Mouse (Mus musculus) MEL (cell line): ENCODE measurements around the gene Ube2l6. TPM values are rescaled to one million over a fixed set of nuclear protein-coding genes. Genes with fewer than 3 reads are reported as not detected.

Source experiments
- DNase-seq: peaks from one replicate; pipeline ENCODE4 v3.0.0; 2011; ENCODE audit warnings: low read depth, low spot score
- H3K27ac ChIP-seq: 2 replicates; pipeline ENCODE4 v1.5.1; 2012; ENCODE audit warnings: low read depth, mild to moderate bottlenecking, control low read depth, low read length, moderate library complexity; ENCODE audit not compliant: control insufficient read depth
- H3K27me3 ChIP-seq, 2 experiments: fragments of 150-350 bp in 1 of 2; sonication (generic) in 1 of 2; 2 replicates each; pipeline ENCODE4 v1.6.1; 2012; ENCODE audit warnings: low read length in 2 of 2, mild to moderate bottlenecking in 2 of 2, improper control_type of control experiment in 1 of 2, moderate library complexity in 1 of 2; ENCODE audit not compliant: insufficient read depth in 2 of 2, control insufficient read depth in 1 of 2
- H3K36me3 ChIP-seq, 2 experiments: 2 replicates each; pipeline ENCODE4 v1.6.1; 2012 to 2014; ENCODE audit warnings: low read length in 2 of 2, improper control_type of control experiment in 1 of 2, inconsistent platforms in 1 of 2, mild to moderate bottlenecking in 1 of 2; ENCODE audit not compliant: insufficient read depth in 2 of 2, control insufficient read depth in 1 of 2
- H3K4me1 ChIP-seq, 2 experiments: fragments of 150-350 bp in 1 of 2; sonication (generic) in 1 of 2; 2 replicates each; pipeline ENCODE4 v1.6.1; 2012; ENCODE audit warnings: low read length in 2 of 2, improper control_type of control experiment in 1 of 2, mild to moderate bottlenecking in 1 of 2; ENCODE audit not compliant: insufficient read depth in 2 of 2, control insufficient read depth in 1 of 2
- H3K4me3 ChIP-seq, 2 experiments: fragments of 150-350 bp in 1 of 2; sonication (generic) in 1 of 2; 2 replicates each; pipeline ENCODE4 v1.5.1; 2012; ENCODE audit warnings: low read depth in 2 of 2, low read length in 2 of 2, mild to moderate bottlenecking in 2 of 2, moderate library complexity in 2 of 2, control low read depth in 1 of 2, improper control_type of control experiment in 1 of 2; ENCODE audit not compliant: control insufficient read depth in 1 of 2, insufficient read depth in 1 of 2
- H3K79me2 ChIP-seq: 2 replicates; pipeline ENCODE4 v1.6.1; 2012; ENCODE audit warnings: mild to moderate bottlenecking, low read length, moderate library complexity; ENCODE audit not compliant: control insufficient read depth, poor library complexity, insufficient read depth
- H3K9ac ChIP-seq: 2 replicates; pipeline ENCODE4 v1.6.1; 2012; ENCODE audit warnings: low read depth, mild to moderate bottlenecking, control low read depth, low read length, moderate library complexity; ENCODE audit not compliant: control insufficient read depth, poor library complexity, severe bottlenecking
- H3K9me3 ChIP-seq: fragments of 150-350 bp; sonication (generic); replicated peaks from 2 replicates; pipeline ENCODE4 v1.6.1; 2012; ENCODE audit warnings: mild to moderate bottlenecking, low read length, improper control_type of control experiment, moderate library complexity; ENCODE audit not compliant: insufficient read depth
- BHLHE40 ChIP-seq: IDR thresholded peaks from 2 replicates; pipeline ENCODE4 v1.6.1; 2012; ENCODE audit warnings: low read depth, mild to moderate bottlenecking, inconsistent platforms, low read length, improper control_type of control experiment, borderline replicate concordance
- CHD2 ChIP-seq: IDR thresholded peaks from 2 replicates; pipeline ENCODE4 v1.6.1; 2011; ENCODE audit warnings: low read length, improper control_type of control experiment
- E2F4 ChIP-seq: IDR thresholded peaks from 2 replicates; pipeline ENCODE4 v1.6.1; 2011; ENCODE audit warnings: low read depth, low read length, improper control_type of control experiment, borderline replicate concordance
- ELF1 ChIP-seq: IDR thresholded peaks from 2 replicates; pipeline ENCODE4 v1.6.1; 2014; ENCODE audit warnings: low read depth, mild to moderate bottlenecking, inconsistent platforms, low read length, improper control_type of control experiment, moderate library complexity
- EP300 ChIP-seq, 2 experiments: IDR thresholded peaks; 2 replicates each; pipeline ENCODE4 v1.6.1; 2011; ENCODE audit warnings: improper control_type of control experiment in 2 of 2, low read length in 2 of 2, low read depth in 1 of 2, mild to moderate bottlenecking in 1 of 2
- HCFC1 ChIP-seq: IDR thresholded peaks from 2 replicates; pipeline ENCODE4 v1.6.1; 2012; ENCODE audit warnings: low read depth, mild to moderate bottlenecking, inconsistent platforms, low read length, improper control_type of control experiment, moderate library complexity
- JUND ChIP-seq: IDR thresholded peaks from 2 replicates; pipeline ENCODE4 v1.6.1; 2011; ENCODE audit warnings: low read depth, mild to moderate bottlenecking, improper control_type of control experiment, low read length
- KAT2A ChIP-seq: conservative IDR thresholded peaks from 2 replicates; pipeline ENCODE4 v1.6.1; 2012; ENCODE audit warnings: low read depth, low read length, improper control_type of control experiment, inconsistent platforms
- MAFK ChIP-seq: IDR thresholded peaks from 2 replicates; pipeline ENCODE4 v1.6.1; 2011; ENCODE audit warnings: low read depth, mild to moderate bottlenecking, low read length, improper control_type of control experiment, borderline replicate concordance
- MAZ ChIP-seq: IDR thresholded peaks from 2 replicates; pipeline ENCODE4 v1.6.1; 2012; ENCODE audit warnings: low read depth, mild to moderate bottlenecking, inconsistent platforms, low read length, improper control_type of control experiment
- MXI1 ChIP-seq: IDR thresholded peaks from 2 replicates; pipeline ENCODE4 v1.6.1; 2011; ENCODE audit warnings: mild to moderate bottlenecking, low read depth, low read length, improper control_type of control experiment
- MYB ChIP-seq: IDR thresholded peaks from 2 replicates; pipeline ENCODE4 v1.6.1; 2011; ENCODE audit warnings: mild to moderate bottlenecking, low read depth, low read length, improper control_type of control experiment
- NELFE ChIP-seq: IDR thresholded peaks from 2 replicates; pipeline ENCODE4 v1.6.1; 2011; ENCODE audit warnings: low read depth, low read length, improper control_type of control experiment
- NRF1 ChIP-seq: IDR thresholded peaks from 2 replicates; pipeline ENCODE4 v1.6.1; 2014; ENCODE audit warnings: low read depth, mild to moderate bottlenecking, inconsistent platforms, low read length, improper control_type of control experiment, moderate library complexity; ENCODE audit not compliant: poor library complexity, insufficient read depth, severe bottlenecking
- POLR2AphosphoS2 ChIP-seq: IDR thresholded peaks from 2 replicates; pipeline ENCODE4 v1.6.1; 2011; ENCODE audit warnings: low read length, improper control_type of control experiment
- POLR2AphosphoS5 ChIP-seq: IDR thresholded peaks from 2 replicates; pipeline ENCODE4 v1.6.1; 2012; ENCODE audit warnings: low read depth, borderline replicate concordance, mild to moderate bottlenecking, inconsistent platforms, low read length, moderate library complexity, mixed read lengths
- RAD21 ChIP-seq: IDR thresholded peaks from 2 replicates; pipeline ENCODE4 v1.6.1; 2011; ENCODE audit warnings: mild to moderate bottlenecking, low read depth, low read length, improper control_type of control experiment
- RCOR1 ChIP-seq: IDR thresholded peaks from 2 replicates; pipeline ENCODE4 v1.6.1; 2012; ENCODE audit warnings: low read depth, mild to moderate bottlenecking, inconsistent platforms, low read length, improper control_type of control experiment
- SIN3A ChIP-seq: IDR thresholded peaks from 2 replicates; pipeline ENCODE4 v1.6.1; 2012; ENCODE audit warnings: low read length, improper control_type of control experiment, inconsistent platforms
- TAL1 ChIP-seq: IDR thresholded peaks from 2 replicates; pipeline ENCODE4 v1.6.1; 2012; ENCODE audit warnings: mild to moderate bottlenecking, inconsistent platforms, low read length, moderate library complexity, mixed read lengths
- TBP ChIP-seq: IDR thresholded peaks from 2 replicates; pipeline ENCODE4 v1.8.0; 2011; ENCODE audit warnings: low read depth, low read length, improper control_type of control experiment
- UBTF ChIP-seq: IDR thresholded peaks from 2 replicates; pipeline ENCODE4 v1.6.1; 2012; ENCODE audit warnings: low read depth, mild to moderate bottlenecking, inconsistent platforms, low read length, improper control_type of control experiment, moderate library complexity, borderline replicate concordance; ENCODE audit not compliant: insufficient read depth
- USF1 ChIP-seq: IDR thresholded peaks from 2 replicates; pipeline ENCODE4 v1.6.1; 2014; ENCODE audit warnings: low read depth, mild to moderate bottlenecking, inconsistent platforms, low read length, improper control_type of control experiment, moderate library complexity
- ZC3H11A ChIP-seq: IDR thresholded peaks from 2 replicates; pipeline ENCODE4 v1.6.1; 2012; ENCODE audit warnings: low read depth, mild to moderate bottlenecking, inconsistent platforms, low read length, improper control_type of control experiment
- ZKSCAN1 ChIP-seq: IDR thresholded peaks from 2 replicates; pipeline ENCODE4 v1.6.1; 2012; ENCODE audit warnings: low read depth, mild to moderate bottlenecking, inconsistent platforms, low read length, improper control_type of control experiment, moderate library complexity
- ZNF384 ChIP-seq: IDR thresholded peaks from 2 replicates; pipeline ENCODE4 v1.6.1; 2012; ENCODE audit warnings: low read depth, mild to moderate bottlenecking, inconsistent platforms, low read length, improper control_type of control experiment
- polyA plus RNA-seq, 2 experiments: library from polyadenylated mRNA; stranded (reverse) in 1 of 2; unstranded in 1 of 2; fragments of >175 nt in 1 of 2; fragments of >200 nt in 1 of 2; gene quantifications; 2 replicates each; pipeline versions ENCODE4 v1.2.1 to v1.2.4; 2012; ENCODE audit warnings: low replicate concordance in 2 of 2, low read depth in 1 of 2; ENCODE audit not compliant: insufficient read length in 2 of 2, insufficient read depth in 1 of 2, missing spikeins in 1 of 2
- total RNA-seq: library from RNA; depleted of rRNA; stranded (reverse); fragments of 300-350 nt; gene quantifications from 2 replicates; pipeline ENCODE4 v1.2.3, GENCODE M21; 2012

Gene Ube2l6
- total and polyA plus RNA-seq, 3 experiments, result 17.5 to 37.0 TPM; not detected in 1

GRCm38 (mm10) chr2:84803963-84804362, 5.3 kb downstream of the Ube2l6 start:
- no peak overlapping the region for H3K4me3 ChIP-seq
- H3K9ac ChIP-seq, result no peak overlapping the region
- TF ChIP-seq USF1 (no peak), UBTF (no peak), HCFC1 (no peak), ZNF384 (no peak), ZC3H11A (no peak), EP300 (IDR thresholded peaks at IDR 0.05; ENCODE audit: low read depth in 1 of 2, low read length in 2 of 2) (no peak), NRF1 (no peak), POLR2AphosphoS5 (no peak), TAL1 (no peak), KAT2A (no peak), E2F4 (no peak), NELFE (no peak), JUND (no peak), CHD2 (no peak), BHLHE40 (no peak), POLR2AphosphoS2 (no peak), SIN3A (no peak), MXI1 (no peak), MAZ (no peak), ELF1 (no peak)
- H3K79me2 ChIP-seq, result no peaks in the 10 kb centered on the region
- peaks cover 0 to 11% of the 10 kb centered on the region in 2 experiments; a peak in 2 of 4 replicates for H3K4me1 ChIP-seq
- peaks cover 0 to 5% of the 10 kb centered on the region in 2 experiments; a peak in 2 of 4 replicates for H3K36me3 ChIP-seq
- H3K27ac ChIP-seq, result no peak overlapping the region
- no peaks in the 10 kb centered on the region for H3K9me3 ChIP-seq
- no peaks in the 10 kb centered on the region for H3K27me3 ChIP-seq
- DNase-seq, result no peak

- Histone ChIP-seq H3K27ac (no peak overlapping the region), H3K9me3 (no peaks in the 10 kb centered on the region), H3K36me3 (peaks cover 0 to 3% of the 10 kb centered on the region in 2 experiments; a peak in 1 of 4 replicates), H3K27me3 (no peaks in the 10 kb centered on the region), H3K9ac (no peak overlapping the region), H3K79me2 (no peaks in the 10 kb centered on the region), H3K4me3 (no peak overlapping the region), H3K4me1 (0 out of 4 replicates have a peak, but pooled peaks cover 0 to 10% of the 10 kb centered on the region in 2 experiments)
- no peak for TF ChIP-seq RAD21
- no peak for TF ChIP-seq MAZ
- no peak for TF ChIP-seq E2F4
- TF ChIP-seq ZKSCAN1, result no peak
- TF ChIP-seq BHLHE40, result no peak
- no peak for TF ChIP-seq KAT2A
- TF ChIP-seq RCOR1, result no peak
- no peak for TF ChIP-seq POLR2AphosphoS2
- TF ChIP-seq MAFK, result no peak
- no peak for TF ChIP-seq CHD2
- TF ChIP-seq NRF1, result no peak
- no peak for TF ChIP-seq POLR2AphosphoS5
- no peak for TF ChIP-seq ELF1
- no peak for TF ChIP-seq SIN3A
- TF ChIP-seq HCFC1, result no peak
- TF ChIP-seq TBP, result no peak
- no peak for TF ChIP-seq MYB
- DNase-seq, result no peak
Measured at GRCm38 (mm10) chr2:84806546-84806945, 7.9 kb downstream of the Ube2l6 start.
